Mouse (Mus musculus) left cerebral cortex, postnatal 10 days (tissue): ENCODE measurements around the gene Usp40. TPM values are rescaled to one million over a fixed set of nuclear protein-coding genes. Genes with fewer than 3 reads are reported as not detected.
"Not testable (repeated sequence)": the region's sequence is repeated elsewhere in the genome, so short reads cannot be mapped to it uniquely, and the experiment has no call there.

Source experiments
- DNase-seq, 2 experiments: peaks; one replicate each; pipeline ENCODE4 v3.0.0; 2021 to 2022; ENCODE audit warnings: low spot score in 2 of 2, mixed read lengths in 1 of 2; ENCODE audit errors: extremely low spot score in 1 of 2
- intact Hi-C: fragments of 180-260 bp; cut with DNase I; formaldehyde crosslinking; loops from one replicate; pipeline ENCODE4 v1.15.1; 2025
- total RNA-seq, 2 experiments: library from RNA; stranded (reverse); gene quantifications; 2 replicates each; pipeline ENCODE4 v1.2.3; 2021

The Usp40 gene
- total RNA-seq = 10 to 100 TPM; 21.1 to 21.9 TPM

GRCm38 (mm10) chr1:88008211-88008697, at the start of gene Usp40:
Gene Usp40 (minus strand): TSS chr1:88008551.
- peak; percentile 72 to 91 for DNase-seq
- intact Hi-C loops = no loop called here

- intact Hi-C loops = no loop called here
- DNase-seq = no peak
Observed at GRCm38 (mm10) chr1:88055088-88055487, 46.7 kb upstream of the Usp40 start, which contains the start of gene Ugt1a10. Gene Ugt1a10 (plus strand): TSS chr1:88055388.

DNA sequence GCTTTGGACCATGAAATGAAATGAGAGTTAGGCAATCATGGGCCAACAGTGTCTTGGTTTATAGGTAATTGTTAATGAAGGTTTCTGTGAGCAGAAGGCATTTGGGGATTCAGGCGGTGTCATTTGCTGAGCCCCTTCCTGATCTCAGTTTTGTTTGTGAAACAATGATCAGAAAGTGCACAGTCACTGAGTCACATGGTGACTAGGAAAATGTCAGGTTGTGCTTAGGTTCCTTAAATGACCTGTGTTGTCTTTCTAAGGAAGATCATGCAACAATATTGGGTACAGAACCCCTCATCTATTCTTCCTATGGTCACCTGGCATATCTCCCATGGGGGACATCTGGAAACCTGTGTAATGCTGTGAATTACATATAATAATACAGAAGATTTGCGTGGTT, 39.1 kb upstream of the Usp40 start:
- DNase-seq, intact Hi-C loops: not testable (repeated sequence)

GRCm38 (mm10) chr1:88044832-88045437, 36.6 kb upstream of the Usp40 start:
- DNase-seq, intact Hi-C loops: not testable (repeated sequence)

- intact Hi-C loops, DNase-seq: not testable (repeated sequence)
Observed at GRCm38 (mm10) chr1:88043044-88043443, 34.7 kb upstream of the Usp40 start.

- DNase-seq, intact Hi-C loops: not testable (repeated sequence)
Observed at GRCm38 (mm10) chr1:88025244-88025643, 16.9 kb upstream of the Usp40 start.

DNA sequence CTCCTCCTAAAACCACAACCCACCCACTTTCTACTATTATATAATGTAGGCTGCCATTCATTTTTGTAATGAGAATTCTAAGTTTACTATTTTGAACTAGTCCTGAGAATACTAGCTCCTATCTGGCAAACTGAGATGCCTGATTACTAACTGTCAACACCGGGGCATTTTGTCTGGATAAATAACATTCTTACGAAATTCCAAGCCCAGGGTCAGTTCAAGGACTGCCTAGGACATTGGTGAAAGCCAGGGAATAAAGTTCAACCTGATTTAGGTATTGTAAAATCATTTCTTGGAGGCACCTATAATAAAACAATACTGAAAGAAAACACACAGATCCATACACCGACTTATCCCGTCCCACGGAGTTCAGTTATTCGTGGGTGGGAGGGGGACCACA, 7.0 kb upstream of the Usp40 start:
- intact Hi-C loops = no loop called here

GRCm38 (mm10) chr1:88014671-88015070, 6.3 kb upstream of the Usp40 start:
- intact Hi-C loops = no loop called here
- DNase-seq = no peak

More for the DNA sequence above, 7.0 kb upstream of the Usp40 start:
- DNase-seq = no peak

GRCm38 (mm10) chr1:88014194-88014593, 5.8 kb upstream of the Usp40 start:
- intact Hi-C loops = no loop called here
- DNase-seq = no peak

DNA sequence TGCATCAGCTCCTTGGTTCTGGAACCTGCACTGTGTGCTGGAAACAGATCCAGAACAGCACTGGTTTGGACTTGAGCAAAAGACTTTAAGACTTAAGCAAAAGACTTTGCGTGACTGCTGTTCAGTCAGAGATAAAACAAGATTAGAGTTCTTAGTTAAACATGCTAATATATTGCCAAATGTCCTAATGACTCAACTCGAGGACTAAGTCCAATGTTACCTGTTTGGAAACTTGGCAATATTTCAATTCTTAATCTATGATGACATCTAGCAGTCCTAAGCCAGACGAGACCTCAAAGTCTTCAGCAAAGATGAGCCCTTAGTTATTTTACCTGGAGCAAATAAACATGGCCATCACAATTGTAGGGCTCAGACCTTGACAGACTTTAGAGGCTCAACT, 5.4 kb upstream of the Usp40 start:
- no peak for DNase-seq
- intact Hi-C loops = no loop called here

- intact Hi-C loops = no loop called here
- no peak for DNase-seq
Observed at GRCm38 (mm10) chr1:88009521-88009920, 1.2 kb upstream of the Usp40 start.

GRCm38 (mm10) chr1:88008735-88009134, 384 bp upstream of the Usp40 start:
- no peak for DNase-seq
- intact Hi-C loops = no loop called here

DNA sequence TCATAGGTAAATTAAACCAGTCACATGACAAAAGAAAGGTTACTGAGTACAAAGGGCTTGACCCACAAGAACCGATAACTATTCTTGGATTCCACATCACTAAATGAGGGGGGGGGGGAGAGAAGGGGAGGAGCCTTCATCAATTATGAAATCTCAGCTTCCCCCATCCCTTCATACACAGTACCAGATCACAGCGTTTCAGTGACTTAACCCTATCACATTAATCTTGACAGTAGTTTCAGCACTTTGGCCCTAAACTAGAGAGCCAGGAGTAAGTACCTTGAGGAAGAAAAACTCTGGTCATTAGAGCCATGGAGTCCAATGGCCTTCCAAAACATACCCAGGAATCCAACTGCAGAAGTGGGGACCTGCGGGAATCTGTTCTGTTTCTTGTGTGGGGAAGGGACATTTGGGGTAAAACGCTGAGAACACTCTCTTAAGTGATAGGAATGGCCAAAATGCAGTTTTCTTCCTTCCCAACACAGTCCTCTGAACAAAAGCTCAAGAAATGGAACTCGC, 600 bp downstream of the Usp40 start:
- intact Hi-C loops = no loop called here
- DNase-seq = no peak

DNA sequence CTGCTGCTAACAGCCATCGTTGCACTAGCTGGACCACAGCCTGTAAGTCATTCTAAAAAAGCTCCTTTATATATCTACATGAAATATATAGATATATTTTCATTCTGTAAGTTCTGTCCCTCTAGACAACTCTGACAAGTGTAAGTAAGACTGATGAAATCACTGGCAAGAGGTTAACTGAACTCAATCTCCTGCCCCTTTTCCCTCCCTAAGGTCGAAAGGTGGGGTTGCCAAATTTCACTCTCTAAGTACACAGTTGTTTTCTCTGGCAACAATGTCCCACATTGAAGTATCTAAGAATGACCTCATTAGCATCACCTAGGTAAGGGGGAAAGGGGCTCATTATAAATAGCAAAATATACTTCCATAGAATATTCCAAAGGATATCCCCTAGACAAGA, 15.6 kb downstream of the Usp40 start:
- intact Hi-C loops = no loop called here

DNA sequence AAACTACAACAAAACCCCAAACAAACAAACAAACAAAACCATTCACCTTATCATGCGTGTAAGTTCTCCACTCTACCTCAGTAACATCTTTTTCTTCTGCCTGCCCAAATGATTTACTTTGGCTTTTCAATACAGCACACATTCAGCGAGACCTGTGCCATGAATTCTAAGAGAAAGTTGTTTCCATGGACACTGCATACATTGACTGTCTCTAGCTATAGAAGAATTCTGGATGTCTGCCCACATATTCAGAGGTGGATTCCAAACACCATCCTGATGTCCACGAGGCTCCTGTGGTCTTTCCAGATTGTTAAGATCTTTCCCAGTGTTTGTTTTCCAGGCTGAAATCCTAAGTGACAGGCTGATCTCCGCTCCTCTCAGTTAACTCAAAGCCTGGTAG, 26.1 kb downstream of the Usp40 start:
- DNase-seq = peak in 1 of 2 experiments; percentile 24
- intact Hi-C loops = no loop called here

More for the DNA sequence above, 15.6 kb downstream of the Usp40 start:
- DNase-seq = no peak

GRCm38 (mm10) chr1:87970381-87970780, 38.0 kb downstream of the Usp40 start:
- intact Hi-C loops = no loop called here
- no peak for DNase-seq

DNA sequence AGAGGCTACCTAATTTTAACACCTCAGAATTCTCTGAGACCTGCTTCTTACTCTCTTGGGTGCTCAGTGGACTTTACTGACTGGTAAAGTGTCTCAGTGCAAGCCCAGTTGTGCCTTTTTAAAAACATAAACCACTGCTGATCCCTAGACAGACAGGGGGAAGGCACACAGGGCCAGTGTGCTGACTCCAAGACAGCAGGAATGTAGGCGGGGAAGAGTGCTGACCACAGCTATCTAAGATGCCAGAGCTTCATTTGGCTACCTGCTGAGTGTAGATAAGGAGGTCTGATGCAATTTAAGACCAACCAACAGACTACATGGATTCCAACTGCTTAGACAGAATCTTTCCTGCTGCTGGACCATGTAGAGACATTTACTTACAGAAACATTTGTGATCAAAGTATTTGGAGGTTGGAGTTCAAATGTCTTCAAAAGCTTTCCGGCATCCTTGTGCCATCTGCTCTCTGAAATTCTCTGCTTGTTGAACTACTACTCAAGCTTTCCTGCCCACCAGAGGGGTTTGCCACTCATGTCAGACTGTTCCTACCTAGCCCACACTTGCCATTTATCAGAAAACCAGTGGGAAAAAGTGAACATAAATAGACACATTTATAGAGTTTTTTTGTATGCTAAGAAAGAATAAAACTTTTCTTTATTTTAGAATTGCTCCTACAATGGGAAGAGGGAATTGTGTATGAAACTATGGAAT, 46.7 kb downstream of the Usp40 start:
- intact Hi-C loops = no loop called here
- no peak for DNase-seq

GRCm38 (mm10) chr1:87960752-87961151, 47.6 kb downstream of the Usp40 start:
- no peak for DNase-seq
- intact Hi-C loops = no loop called here

GRCm38 (mm10) chr1:87959998-87960431, 48.3 kb downstream of the Usp40 start:
- intact Hi-C loops = loop anchor here (10.0 kb wide), 1 partner anchor 515 kb away; no protein-coding TSS in a partner anchor

DNA sequence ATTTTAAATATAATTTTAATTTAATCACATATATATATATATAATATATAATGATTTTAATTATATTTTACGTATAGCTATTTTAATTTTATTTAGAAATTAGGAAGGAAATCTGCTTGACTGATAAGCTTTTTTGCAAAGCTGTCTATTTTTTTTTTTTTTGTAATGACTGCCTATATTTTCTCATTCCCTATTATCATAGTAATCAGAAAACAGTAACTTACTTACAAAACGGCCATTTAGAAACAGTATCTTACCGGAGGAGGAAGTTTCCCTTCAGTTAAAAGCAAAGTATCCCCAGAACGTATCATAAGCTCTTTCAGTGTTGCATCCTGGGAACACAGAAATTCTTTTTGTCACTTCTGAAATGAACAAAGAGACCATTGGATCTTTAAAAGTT, 48.8 kb downstream of the Usp40 start:
- DNase-seq = no peak
- intact Hi-C loops = loop anchor here (10.0 kb wide), 1 partner anchor 515 kb away; no protein-coding TSS in a partner anchor

More at GRCm38 (mm10) chr1:87959998-87960431, 48.3 kb downstream of the Usp40 start:
- no peak for DNase-seq
